Mouse (Mus musculus) neural tube, embryonic 13.5 days (tissue): ENCODE data around the gene Il31ra. TPM values are rescaled to one million over a fixed set of nuclear protein-coding genes. Genes with fewer than 3 reads are reported as not detected.

Experiments
- ATAC-seq: fragments of 200-750 bp; cut with Nextera tagmentation; 2 replicates; pipeline ENCODE4 v1.8.0; 2017; ENCODE audit warnings: low read depth, mild to moderate bottlenecking, moderate TSS enrichment, moderate library complexity
- H3K27ac ChIP-seq: fragments of 300-500 bp; sonication (generic); replicated peaks from 2 replicates; pipeline ENCODE4 v1.5.1; 2015; ENCODE audit warnings: moderate library complexity, mild to moderate bottlenecking, inconsistent platforms
- H3K27me3 ChIP-seq: fragments of 300-500 bp; sonication (generic); 2 replicates; pipeline ENCODE4 v1.6.1; 2015; ENCODE audit warnings: mild to moderate bottlenecking, inconsistent platforms
- H3K36me3 ChIP-seq: fragments of 300-500 bp; sonication (generic); 2 replicates; pipeline ENCODE4 v1.6.1; 2015; ENCODE audit warnings: mild to moderate bottlenecking, inconsistent platforms
- H3K4me1 ChIP-seq: fragments of 300-500 bp; sonication (generic); replicated peaks from 2 replicates; pipeline ENCODE4 v1.6.1; 2015; ENCODE audit warnings: inconsistent platforms
- H3K4me2 ChIP-seq: fragments of 300-500 bp; sonication (generic); 2 replicates; pipeline ENCODE4 v1.6.1; 2015; ENCODE audit warnings: inconsistent platforms, mild to moderate bottlenecking, moderate library complexity
- H3K4me3 ChIP-seq: fragments of 300-500 bp; sonication (generic); 2 replicates; pipeline ENCODE4 v1.5.1; 2015; ENCODE audit warnings: mild to moderate bottlenecking, inconsistent platforms
- H3K9ac ChIP-seq: fragments of 300-500 bp; sonication (generic); 2 replicates; pipeline ENCODE4 v1.6.1; 2015; ENCODE audit warnings: moderate library complexity, mild to moderate bottlenecking, inconsistent platforms
- H3K9me3 ChIP-seq: fragments of 300-500 bp; sonication (generic); 2 replicates; pipeline ENCODE4 v1.6.1; 2016; ENCODE audit warnings: inconsistent platforms
- WGBS: fragments of 180-500 bp; shearing (Covaris S2); methylation state at CpG from one replicate; pipeline ENCODE4 v1.1.7; 2015; 5-methylcytosine and 5-hydroxymethylcytosine counted together
- polyA plus RNA-seq: library from polyadenylated mRNA; unstranded; fragments of >200 nt; fragmentation: Nextera tagmentation; extraction: Ambion mirVana; gene quantifications from 2 replicates; pipeline ENCODE4 v1.2.1, GENCODE M21; 2015

Gene Il31ra
- polyA plus RNA-seq, 1 experiment from 2014 or later = 0.13 TPM

GRCm38 (mm10) chr13:112522261-112522660 lies 71.9 kb downstream of the Il31ra start:
- H3K27me3 ChIP-seq = no peaks in the 10 kb centered on the region
- no peaks in the 10 kb centered on the region for H3K36me3 ChIP-seq
- H3K4me2 ChIP-seq = no peak overlapping the region
- no peaks in the 10 kb centered on the region for H3K4me1 ChIP-seq
- no peak overlapping the region for H3K4me3 ChIP-seq
- no peak for ATAC-seq
- H3K9ac ChIP-seq = no peak overlapping the region
- H3K9me3 ChIP-seq = peaks cover 11% of the 10 kb centered on the region; the same call in 1 of the 2 replicates
- no peak overlapping the region for H3K27ac ChIP-seq
- WGBS = 76% methylated on average over 6 of the region's 6 CpGs

GRCm38 (mm10) chr13:112514546-112514945 lies 79.6 kb downstream of the Il31ra start:
- H3K4me2 ChIP-seq = no peak overlapping the region
- no peak for ATAC-seq
- H3K27me3 ChIP-seq = no peaks in the 10 kb centered on the region
- WGBS = 63% methylated on average over 1 of the region's 1 CpGs
- peaks cover 11% of the 10 kb centered on the region; the same call in 1 of the 2 replicates for H3K9me3 ChIP-seq
- H3K9ac ChIP-seq = no peak overlapping the region
- H3K36me3 ChIP-seq = no peaks in the 10 kb centered on the region
- no peaks in the 10 kb centered on the region for H3K4me1 ChIP-seq
- H3K27ac ChIP-seq = no peak overlapping the region
- H3K4me3 ChIP-seq = no peak overlapping the region

- no peak for ATAC-seq
- no peak overlapping the region for H3K4me3 ChIP-seq
- peaks cover 2% of the 10 kb centered on the region for H3K36me3 ChIP-seq
- no peaks in the 10 kb centered on the region for H3K4me1 ChIP-seq
- no peaks in the 10 kb centered on the region for H3K27me3 ChIP-seq
- no peak overlapping the region for H3K4me2 ChIP-seq
- 88% methylated on average over 5 of the region's 5 CpGs for WGBS
- H3K9me3 ChIP-seq = peaks cover 3% of the 10 kb centered on the region; the same call in 1 of the 2 replicates
- no peak overlapping the region for H3K27ac ChIP-seq
- H3K9ac ChIP-seq = no peak overlapping the region
These were observed 81.3 kb downstream of the Il31ra start for GRCm38 (mm10) chr13:112512824-112513223.

GRCm38 (mm10) chr13:112511810-112512209 lies 82.3 kb downstream of the Il31ra start:
- H3K27me3 ChIP-seq = no peaks in the 10 kb centered on the region
- 87% methylated on average over 7 of the region's 7 CpGs for WGBS
- no peak overlapping the region for H3K27ac ChIP-seq
- ATAC-seq = no peak
- H3K4me2 ChIP-seq = no peak overlapping the region
- H3K9ac ChIP-seq = no peak overlapping the region
- H3K4me1 ChIP-seq = no peaks in the 10 kb centered on the region
- H3K9me3 ChIP-seq = no peaks in the 10 kb centered on the region
- peaks cover 7% of the 10 kb centered on the region for H3K36me3 ChIP-seq
- no peak overlapping the region for H3K4me3 ChIP-seq

- WGBS = 79% methylated on average over 11 of the region's 11 CpGs
- no peaks in the 10 kb centered on the region for H3K4me1 ChIP-seq
- no peak overlapping the region for H3K4me2 ChIP-seq
- H3K9me3 ChIP-seq = no peaks in the 10 kb centered on the region
- no peak overlapping the region for H3K27ac ChIP-seq
- no peak for ATAC-seq
- no peak overlapping the region for H3K9ac ChIP-seq
- H3K27me3 ChIP-seq = no peaks in the 10 kb centered on the region
- H3K36me3 ChIP-seq = peaks cover 11% of the 10 kb centered on the region
- H3K4me3 ChIP-seq = no peak overlapping the region
These were observed 82.9 kb downstream of the Il31ra start for GRCm38 (mm10) chr13:112511261-112511660.

GRCm38 (mm10) chr13:112510437-112511212 lies 83.5 kb downstream of the Il31ra start:
- Histone ChIP-seq H3K4me2 (no peak overlapping the region), H3K9me3 (no peaks in the 10 kb centered on the region), H3K36me3 (peaks cover 16% of the 10 kb centered on the region), H3K27ac (no peak overlapping the region), H3K4me1 (no peaks in the 10 kb centered on the region), H3K9ac (no peak overlapping the region), H3K4me3 (no peak overlapping the region), H3K27me3 (no peaks in the 10 kb centered on the region)
- WGBS = 94% methylated on average over 19 of the region's 19 CpGs
- ATAC-seq = no peak

GRCm38 (mm10) chr13:112509465-112509864 lies 84.7 kb downstream of the Il31ra start:
- 29% methylated on average over 4 of the region's 4 CpGs for WGBS
- Histone ChIP-seq H3K27me3 (no peaks in the 10 kb centered on the region), H3K36me3 (peaks cover 28% of the 10 kb centered on the region), H3K4me1 (no peaks in the 10 kb centered on the region), H3K9ac (no peak overlapping the region), H3K9me3 (no peaks in the 10 kb centered on the region), H3K4me2 (no peak overlapping the region), H3K4me3 (no peak overlapping the region), H3K27ac (no peak overlapping the region)
- peak; percentile 69; the same call in 1 of the 2 replicates for ATAC-seq

GRCm38 (mm10) chr13:112508487-112508886 lies 85.7 kb downstream of the Il31ra start:
- 91% methylated on average over 5 of the region's 5 CpGs for WGBS
- no peaks in the 10 kb centered on the region for H3K4me1 ChIP-seq
- no peak overlapping the region for H3K9ac ChIP-seq
- no peaks in the 10 kb centered on the region for H3K9me3 ChIP-seq
- H3K4me2 ChIP-seq = no peak overlapping the region
- peaks cover 38% of the 10 kb centered on the region for H3K36me3 ChIP-seq
- ATAC-seq = no peak
- H3K27me3 ChIP-seq = no peaks in the 10 kb centered on the region
- no peak overlapping the region for H3K27ac ChIP-seq
- no peak overlapping the region for H3K4me3 ChIP-seq

- no peak for ATAC-seq
These were observed 86.5 kb downstream of the Il31ra start for GRCm38 (mm10) chr13:112507691-112508090.

GRCm38 (mm10) chr13:112506766-112507165 lies 87.4 kb downstream of the Il31ra start:
- Histone ChIP-seq H3K36me3 (peaks cover 49% of the 10 kb centered on the region), H3K4me3 (no peak overlapping the region), H3K27ac (no peak overlapping the region), H3K9ac (no peak overlapping the region), H3K4me1 (no peaks in the 10 kb centered on the region), H3K4me2 (no peak overlapping the region), H3K9me3 (no peaks in the 10 kb centered on the region), H3K27me3 (no peaks in the 10 kb centered on the region)
- no peak for ATAC-seq
- WGBS = 79% methylated on average over 13 of the region's 13 CpGs

More at GRCm38 (mm10) chr13:112507691-112508090, 86.5 kb downstream of the Il31ra start:
- Histone ChIP-seq H3K9ac (no peak overlapping the region), H3K4me3 (no peak overlapping the region), H3K4me1 (no peaks in the 10 kb centered on the region), H3K4me2 (no peak overlapping the region), H3K9me3 (no peaks in the 10 kb centered on the region), H3K36me3 (peaks cover 45% of the 10 kb centered on the region), H3K27me3 (no peaks in the 10 kb centered on the region), H3K27ac (no peak overlapping the region)
- WGBS = 88% methylated on average over 13 of the region's 13 CpGs

GRCm38 (mm10) chr13:112505436-112505835 lies 88.7 kb downstream of the Il31ra start:
- 95% methylated on average over 6 of the region's 6 CpGs for WGBS

GRCm38 (mm10) chr13:112503846-112504245 lies 90.3 kb downstream of the Il31ra start:
- Histone ChIP-seq H3K27me3 (no peaks in the 10 kb centered on the region), H3K4me3 (no peak overlapping the region), H3K27ac (no peak overlapping the region), H3K36me3 (peaks cover 75% of the 10 kb centered on the region), H3K4me1 (no peaks in the 10 kb centered on the region), H3K9me3 (no peaks in the 10 kb centered on the region), H3K4me2 (no peak overlapping the region), H3K9ac (no peak overlapping the region)
- ATAC-seq = no peak
- 96% methylated on average over 13 of the region's 13 CpGs for WGBS

More at GRCm38 (mm10) chr13:112505436-112505835, 88.7 kb downstream of the Il31ra start:
- Histone ChIP-seq H3K4me3 (no peak overlapping the region), H3K36me3 (peaks cover 62% of the 10 kb centered on the region), H3K4me2 (no peak overlapping the region), H3K27ac (no peak overlapping the region), H3K9me3 (no peaks in the 10 kb centered on the region), H3K9ac (no peak overlapping the region), H3K4me1 (no peaks in the 10 kb centered on the region), H3K27me3 (no peaks in the 10 kb centered on the region)
- no peak for ATAC-seq

GRCm38 (mm10) chr13:112500466-112500865 lies 93.7 kb downstream of the Il31ra start:
- no peak for ATAC-seq
- 94% methylated on average over 9 of the region's 9 CpGs for WGBS

More at GRCm38 (mm10) chr13:112500466-112500865, 93.7 kb downstream of the Il31ra start:
- Histone ChIP-seq H3K36me3 (peaks cover 86% of the 10 kb centered on the region), H3K9ac (no peak overlapping the region), H3K4me2 (no peak overlapping the region), H3K27me3 (no peaks in the 10 kb centered on the region), H3K4me1 (no peaks in the 10 kb centered on the region), H3K9me3 (no peaks in the 10 kb centered on the region), H3K4me3 (no peak overlapping the region), H3K27ac (no peak overlapping the region)
